Mouse (Mus musculus) heart, adult 2 months (tissue): ENCODE data around the gene Apoc1. TPM values are rescaled to one million over a fixed set of nuclear protein-coding genes. Genes with fewer than 3 reads are reported as not detected.

Experiments
- DNase-seq, 2 experiments: peaks; one replicate each; pipeline ENCODE4 v3.0.0; 2021
- H3K27ac ChIP-seq: fragments of 200-600 bp; 2 replicates; pipeline ENCODE4 v1.8.1; 2022
- H3K27me3 ChIP-seq: fragments of 200-500 bp; 2 replicates; pipeline ENCODE4 v1.6.1; 2012; ENCODE audit warnings: mild to moderate bottlenecking, low read length, inconsistent platforms, mixed read lengths; ENCODE audit not compliant: control insufficient read depth, insufficient read depth
- H3K36me3 ChIP-seq: fragments of 200-500 bp; 2 replicates; pipeline ENCODE4 v1.6.1; 2012; ENCODE audit warnings: low read length, inconsistent platforms; ENCODE audit not compliant: control insufficient read depth, insufficient read depth
- H3K4me1 ChIP-seq: fragments of 200-500 bp; 2 replicates; pipeline ENCODE4 v1.6.1; 2011; ENCODE audit warnings: low read length; ENCODE audit not compliant: control insufficient read depth, insufficient read depth
- H3K4me3 ChIP-seq: fragments of 200-600 bp; 2 replicates; pipeline ENCODE4 v1.8.1; 2022
- H3K79me2 ChIP-seq: fragments of 200-500 bp; replicated peaks from 2 replicates; pipeline ENCODE4 v1.6.1; 2012; ENCODE audit warnings: mild to moderate bottlenecking, inconsistent platforms, low read length, moderate library complexity, mixed read lengths; ENCODE audit not compliant: control insufficient read depth, insufficient read depth
- H3K9ac ChIP-seq: fragments of 200-500 bp; 2 replicates; pipeline ENCODE4 v1.6.1; 2012; ENCODE audit warnings: low read depth, mild to moderate bottlenecking, control low read depth, inconsistent platforms, low read length, mixed read lengths
- CTCF ChIP-seq: fragments of 200-600 bp; IDR thresholded peaks from 2 replicates; pipeline ENCODE4 v1.8.1; 2022; ENCODE audit warnings: antibody characterized with exemption, mild to moderate bottlenecking, moderate library complexity
- EP300 ChIP-seq: fragments of 200-500 bp; IDR thresholded peaks from 2 replicates; pipeline ENCODE4 v1.6.1; 2011; ENCODE audit warnings: low read depth, low read length, control low read depth; ENCODE audit not compliant: insufficient read depth
- POLR2A ChIP-seq: fragments of 200-500 bp; IDR thresholded peaks from 2 replicates; pipeline ENCODE4 v1.6.1; 2011; ENCODE audit warnings: mild to moderate bottlenecking, low read depth, low read length, control low read depth; ENCODE audit not compliant: insufficient read depth
- WGBS: fragments of 180-500 bp; shearing (Covaris S2); methylation state at CpG from one replicate; pipeline ENCODE4 v1.1.7; 2018; 5-methylcytosine and 5-hydroxymethylcytosine counted together
- intact Hi-C: fragments of 180-260 bp; cut with DNase I; formaldehyde crosslinking; loops from one replicate; pipeline ENCODE4 v1.15.1; 2025
- polyA plus RNA-seq: library from polyadenylated mRNA; depleted of rRNA; stranded (reverse); fragments of >200 nt; gene quantifications from 2 replicates; pipeline ENCODE4 v1.2.3, GENCODE M21; 2012
- total RNA-seq, 2 experiments: library from RNA; stranded (reverse); gene quantifications; 2 replicates each; pipeline ENCODE4 v1.2.3; 2021

The Apoc1 gene
- total and polyA plus RNA-seq, 3 experiments: 2.7 to 7.2 (median 4.2) TPM

- H3K79me2 ChIP-seq: no peaks in the 10 kb centered on the region
- 23% methylated on average over 22 of the region's 22 CpGs for WGBS
- TF ChIP-seq EP300 (peak; percentile 80), CTCF (peak; percentile 82), POLR2A (no peak; the same call in none of the 2 replicates)
- H3K4me1 ChIP-seq: peaks cover 15% of the 10 kb centered on the region
- H3K27ac ChIP-seq: peak overlapping the region; percentile 84
- H3K9ac ChIP-seq: peak overlapping the region; percentile 66
- H3K36me3 ChIP-seq: no peaks in the 10 kb centered on the region; the same call in 1 of the 2 replicates
- 0 out of 2 replicates have a peak overlapping the region, but pooled peaks have one; percentile 1 for H3K4me3 ChIP-seq
- no peaks in the 10 kb centered on the region for H3K27me3 ChIP-seq
- peak; percentile 84 to 85 for DNase-seq
- intact Hi-C loops: loop anchor here (1.0 to 10.0 kb wide), 3 partner anchors 32 to 299 kb away; partner anchors contain the start of genes Ckm and Klc3
These were observed 8.8 kb upstream of the Apoc1 start for GRCm38 (mm10) chr7:19701069-19701761.

- H3K4me1 ChIP-seq: peaks cover 15% of the 10 kb centered on the region
- peak overlapping the region; percentile 30 for H3K9ac ChIP-seq
- 0 out of 2 replicates have a peak overlapping the region, but pooled peaks have one; percentile 1 for H3K4me3 ChIP-seq
- WGBS: 38% methylated on average over 12 of the region's 12 CpGs
- peak overlapping the region; percentile 84 for H3K27ac ChIP-seq
- H3K36me3 ChIP-seq: no peaks in the 10 kb centered on the region; the same call in 1 of the 2 replicates
- no peak for TF ChIP-seq CTCF
- TF ChIP-seq EP300: no peak; the same call in 1 of the 2 replicates
- peak; percentile 43; the same call in 1 of the 2 replicates for TF ChIP-seq POLR2A
- DNase-seq: no peak
- intact Hi-C loops: loop anchor here (1.0 to 10.0 kb wide), 3 partner anchors 31 to 298 kb away; partner anchors contain the start of genes Ckm and Klc3
- no peaks in the 10 kb centered on the region for H3K79me2 ChIP-seq
- no peaks in the 10 kb centered on the region for H3K27me3 ChIP-seq
These were observed 8.0 kb upstream of the Apoc1 start for GRCm38 (mm10) chr7:19700299-19701068.

- H3K4me1 ChIP-seq: peaks cover 17% of the 10 kb centered on the region
These were observed 7.3 kb upstream of the Apoc1 start for GRCm38 (mm10) chr7:19699827-19700148.

GRCm38 (mm10) chr7:19698907-19699826 lies 6.7 kb upstream of the Apoc1 start, which contains the start of gene Apoe:
TSS of gene Apoe (minus strand) at chr7:19699188.
- Histone ChIP-seq H3K27me3 (no peaks in the 10 kb centered on the region), H3K4me1 (peaks cover 18% of the 10 kb centered on the region), H3K27ac (peak within 1 kb of the TSS; percentile 84), H3K79me2 (no peaks in the 10 kb centered on the region), H3K9ac (peak within 1 kb of the TSS; percentile 49), H3K4me3 (peak within 1 kb of the TSS; percentile 43), H3K36me3 (no peaks in the 10 kb centered on the region; the same call in 1 of the 2 replicates)
- TF ChIP-seq POLR2A: peak; percentile 81
- 0 out of 2 replicates have a peak, but pooled peaks have one; percentile 27 for TF ChIP-seq EP300
- no peak for TF ChIP-seq CTCF
- intact Hi-C loops: no loop called here
- DNase-seq: peak; percentile 79 to 85
- WGBS: 7% methylated on average over 20 of the region's 20 CpGs

More at GRCm38 (mm10) chr7:19699827-19700148, 7.3 kb upstream of the Apoc1 start:
- Histone ChIP-seq H3K9ac (no peak overlapping the region), H3K79me2 (no peaks in the 10 kb centered on the region), H3K27ac (peak overlapping the region; percentile 84; the same call in 1 of the 2 replicates), H3K27me3 (no peaks in the 10 kb centered on the region), H3K4me3 (no peak overlapping the region), H3K36me3 (no peaks in the 10 kb centered on the region; the same call in 1 of the 2 replicates)
- TF ChIP-seq POLR2A (no peak), CTCF (no peak), EP300 (no peak)
- 78% methylated on average over 4 of the region's 4 CpGs for WGBS
- intact Hi-C loops: loop anchor here (5.0 to 10.0 kb wide), 2 partner anchors 105 to 297 kb away; partner anchors contain the start of genes Ckm and Klc3
- no peak for DNase-seq
